Mouse (Mus musculus): ENCODE results near the gene Copa.
A peak's percentile ranks its signal among the peaks of the same experiment; 100 is the strongest.

Copa gene

GRCm38 (mm10) chr1:172082899-172083445 is 643 bp downstream of the Copa start:
- no peak for DNase-seq (ENCODE audit: low spot score)

- no peak for DNase-seq (ENCODE audit: low spot score)
Observed at GRCm38 (mm10) chr1:172093522-172093921, 11.2 kb downstream of the Copa start.

- DNase-seq (ENCODE audit: low spot score) = no peak
Observed at GRCm38 (mm10) chr1:172094295-172094694, 12.0 kb downstream of the Copa start.

- DNase-seq (ENCODE audit: low spot score) = no peak
Observed at GRCm38 (mm10) chr1:172095202-172095601, 12.9 kb downstream of the Copa start.

GRCm38 (mm10) chr1:172099325-172100033 is 17.1 kb downstream of the Copa start:
- DNase-seq (ENCODE audit: low spot score) = no peak

GRCm38 (mm10) chr1:172103619-172104018 is 21.3 kb downstream of the Copa start:
- DNase-seq (ENCODE audit: low spot score) = no peak

GRCm38 (mm10) chr1:172105101-172105500 is 22.8 kb downstream of the Copa start:
- DNase-seq (ENCODE audit: low spot score) = no peak

GRCm38 (mm10) chr1:172107777-172108477 is 25.6 kb downstream of the Copa start:
- DNase-seq (ENCODE audit: low spot score) = no peak

GRCm38 (mm10) chr1:172116948-172117347 is 34.6 kb downstream of the Copa start:
- no peak for DNase-seq (ENCODE audit: low spot score)

- DNase-seq (ENCODE audit: low spot score) = no peak
Observed at GRCm38 (mm10) chr1:172119100-172119499, 36.8 kb downstream of the Copa start.

GRCm38 (mm10) chr1:172119720-172120119 is 37.4 kb downstream of the Copa start:
- DNase-seq (ENCODE audit: low spot score) = no peak

- DNase-seq (ENCODE audit: low spot score) = no peak
Observed at GRCm38 (mm10) chr1:172122671-172123070, 40.3 kb downstream of the Copa start.

GRCm38 (mm10) chr1:172124572-172124971 is 42.2 kb downstream of the Copa start:
- no peak for DNase-seq (ENCODE audit: low spot score)

- peak; percentile 84 for DNase-seq (ENCODE audit: low spot score)
Observed at GRCm38 (mm10) chr1:172126376-172127347, 44.3 kb downstream of the Copa start, which contains the start of gene Pex19. Pex19 (plus strand) TSS chr1:172126755.

GRCm38 (mm10) chr1:172127487-172127886 is 45.2 kb downstream of the Copa start:
- DNase-seq (ENCODE audit: low spot score) = no peak

- no peak for DNase-seq (ENCODE audit: low spot score)
Observed at GRCm38 (mm10) chr1:172128563-172128962, 46.2 kb downstream of the Copa start.

GRCm38 (mm10) chr1:172129108-172129507 is 46.8 kb downstream of the Copa start:
- peak; percentile 53 for DNase-seq (ENCODE audit: low spot score)

GRCm38 (mm10) chr1:172129780-172130179 is 47.5 kb downstream of the Copa start:
- DNase-seq (ENCODE audit: low spot score) = no peak

- DNase-seq (ENCODE audit: low spot score) = no peak
Observed at GRCm38 (mm10) chr1:172132319-172132718, 50.0 kb downstream of the Copa start.

- no peak for DNase-seq (ENCODE audit: low spot score)
Observed at GRCm38 (mm10) chr1:172133535-172133934, 51.2 kb downstream of the Copa start.

GRCm38 (mm10) chr1:172134072-172134471 is 51.7 kb downstream of the Copa start:
- no peak for DNase-seq (ENCODE audit: low spot score)

GRCm38 (mm10) chr1:172140160-172140559 is 57.8 kb downstream of the Copa start:
- no peak for DNase-seq (ENCODE audit: low spot score)

All from testis, postnatal 10 days (tissue).